Mouse (Mus musculus) heart, embryonic 16.5 days (tissue): ENCODE measurements at regions not wholly inside any gene's neighbourhood (a gene's known extent, or its start where the extent isn't known, plus 50 kb on each side); places are given as distances from the start of the nearest gene placed in this dataset.

Experiments
- ATAC-seq: fragments of 200-750 bp; cut with Nextera tagmentation; replicated peaks from 2 replicates; pipeline ENCODE4 v1.8.0; 2017; ENCODE audit warnings: moderate number of reproducible peaks; ENCODE audit not compliant: insufficient read depth, low FRiP score; ENCODE audit errors: extremely low read depth
- H3K27ac ChIP-seq: fragments of 300-500 bp; sonication (generic); 2 replicates; pipeline ENCODE4 v1.5.1; 2014; ENCODE audit warnings: mild to moderate bottlenecking, low read length, control low read depth, moderate library complexity
- H3K27me3 ChIP-seq: fragments of 300-500 bp; sonication (generic); 2 replicates; pipeline ENCODE4 v1.6.1; 2014; ENCODE audit warnings: low read length, mixed read lengths; ENCODE audit not compliant: control insufficient read depth, insufficient read depth
- H3K36me3 ChIP-seq: fragments of 300-500 bp; sonication (generic); 2 replicates; pipeline ENCODE4 v1.6.1; 2014; ENCODE audit not compliant: control insufficient read depth, insufficient read depth
- H3K4me1 ChIP-seq: fragments of 300-500 bp; sonication (generic); 2 replicates; pipeline ENCODE4 v1.6.1; 2014; ENCODE audit warnings: low read length, mixed read lengths; ENCODE audit not compliant: control insufficient read depth, insufficient read depth
- H3K4me2 ChIP-seq: fragments of 300-500 bp; sonication (generic); 2 replicates; pipeline ENCODE4 v1.6.1; 2014; ENCODE audit warnings: low read depth, mild to moderate bottlenecking, control low read depth, low read length
- H3K4me3 ChIP-seq: fragments of 300-500 bp; sonication (generic); 2 replicates; pipeline ENCODE4 v1.5.1; 2014; ENCODE audit warnings: mild to moderate bottlenecking, control low read depth, low read length
- H3K9ac ChIP-seq: fragments of 300-500 bp; sonication (generic); 2 replicates; pipeline ENCODE4 v1.6.1; 2014; ENCODE audit warnings: low read length, control low read depth
- H3K9me3 ChIP-seq: fragments of 300-500 bp; sonication (generic); replicated peaks from 2 replicates; pipeline ENCODE4 v1.6.1; 2016; ENCODE audit warnings: low read length; ENCODE audit not compliant: control insufficient read depth
- WGBS: fragments of 180-500 bp; shearing (Covaris S2); extraction: QIAGEN DNeasy Blood & Tissue Kit; methylation state at CpG from one replicate; pipeline ENCODE4 v1.1.7; 2014; 5-methylcytosine and 5-hydroxymethylcytosine counted together

DNA sequence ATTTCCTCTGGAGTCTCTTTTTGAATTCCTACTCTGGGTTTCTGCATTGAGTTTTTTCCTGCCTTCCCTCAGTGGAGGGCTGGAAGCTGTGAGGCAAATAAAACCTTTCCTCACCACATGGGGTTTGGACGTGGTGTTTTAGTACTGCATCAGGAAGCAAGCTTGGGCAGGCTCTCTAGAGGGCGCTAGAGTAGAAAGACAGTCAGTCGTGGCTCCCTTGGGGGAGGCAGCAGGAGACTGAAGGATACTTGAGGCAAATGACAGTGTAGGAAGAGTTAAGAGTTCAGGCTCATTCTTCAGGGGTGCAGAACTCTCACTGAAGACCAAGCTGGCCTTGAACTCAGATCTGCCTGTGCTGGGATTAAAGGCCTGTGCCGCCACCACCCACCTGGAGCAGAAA lies 118.9 kb upstream of the Pgrmc2 start:
- no peak overlapping the region for H3K4me3 ChIP-seq
- no peak for ATAC-seq
- H3K27ac ChIP-seq = no peak overlapping the region
- no peaks in the 10 kb centered on the region for H3K9me3 ChIP-seq
- no peak overlapping the region for H3K9ac ChIP-seq
- WGBS = 42% methylated on average over 4 of the region's 4 CpGs
- no peaks in the 10 kb centered on the region for H3K36me3 ChIP-seq
- H3K27me3 ChIP-seq = no peaks in the 10 kb centered on the region
- no peak overlapping the region for H3K4me2 ChIP-seq
- peaks cover 16% of the 10 kb centered on the region for H3K4me1 ChIP-seq

- Histone ChIP-seq H3K4me3 (no peak overlapping the region), H3K27ac (no peak overlapping the region), H3K9ac (no peak overlapping the region), H3K4me2 (no peak overlapping the region), H3K9me3 (no peaks in the 10 kb centered on the region), H3K4me1 (peaks cover 22% of the 10 kb centered on the region), H3K36me3 (no peaks in the 10 kb centered on the region), H3K27me3 (no peaks in the 10 kb centered on the region)
- no peak for ATAC-seq
- WGBS = 62% methylated on average over 5 of the region's 5 CpGs
These were observed 117.2 kb upstream of the Pgrmc2 start for GRCm38 (mm10) chr3:41200026-41200425.

GRCm38 (mm10) chr3:41198216-41198976 lies 115.5 kb upstream of the Pgrmc2 start:
- 59% methylated on average over 15 of the region's 15 CpGs for WGBS
- no peaks in the 10 kb centered on the region for H3K27me3 ChIP-seq
- peak; percentile 54; the same call in 1 of the 2 replicates for ATAC-seq
- no peak overlapping the region for H3K4me3 ChIP-seq
- H3K36me3 ChIP-seq = no peaks in the 10 kb centered on the region
- peaks cover 31% of the 10 kb centered on the region for H3K4me1 ChIP-seq
- peak overlapping the region; percentile 75 for H3K27ac ChIP-seq
- peak overlapping the region; percentile 21; the same call in 1 of the 2 replicates for H3K4me2 ChIP-seq
- H3K9me3 ChIP-seq = no peaks in the 10 kb centered on the region
- H3K9ac ChIP-seq = no peak overlapping the region

- Histone ChIP-seq H3K9ac (no peak overlapping the region; the same call in 1 of the 2 replicates), H3K4me3 (no peak overlapping the region), H3K27ac (peak overlapping the region; percentile 82), H3K27me3 (no peaks in the 10 kb centered on the region), H3K4me2 (no peak overlapping the region), H3K9me3 (no peaks in the 10 kb centered on the region), H3K4me1 (peaks cover 31% of the 10 kb centered on the region), H3K36me3 (no peaks in the 10 kb centered on the region)
- WGBS = 67% methylated on average over 7 of the region's 7 CpGs
- ATAC-seq = peak; percentile 57; the same call in 1 of the 2 replicates
These were observed 112.5 kb upstream of the Pgrmc2 start for GRCm38 (mm10) chr3:41195113-41195975.

DNA sequence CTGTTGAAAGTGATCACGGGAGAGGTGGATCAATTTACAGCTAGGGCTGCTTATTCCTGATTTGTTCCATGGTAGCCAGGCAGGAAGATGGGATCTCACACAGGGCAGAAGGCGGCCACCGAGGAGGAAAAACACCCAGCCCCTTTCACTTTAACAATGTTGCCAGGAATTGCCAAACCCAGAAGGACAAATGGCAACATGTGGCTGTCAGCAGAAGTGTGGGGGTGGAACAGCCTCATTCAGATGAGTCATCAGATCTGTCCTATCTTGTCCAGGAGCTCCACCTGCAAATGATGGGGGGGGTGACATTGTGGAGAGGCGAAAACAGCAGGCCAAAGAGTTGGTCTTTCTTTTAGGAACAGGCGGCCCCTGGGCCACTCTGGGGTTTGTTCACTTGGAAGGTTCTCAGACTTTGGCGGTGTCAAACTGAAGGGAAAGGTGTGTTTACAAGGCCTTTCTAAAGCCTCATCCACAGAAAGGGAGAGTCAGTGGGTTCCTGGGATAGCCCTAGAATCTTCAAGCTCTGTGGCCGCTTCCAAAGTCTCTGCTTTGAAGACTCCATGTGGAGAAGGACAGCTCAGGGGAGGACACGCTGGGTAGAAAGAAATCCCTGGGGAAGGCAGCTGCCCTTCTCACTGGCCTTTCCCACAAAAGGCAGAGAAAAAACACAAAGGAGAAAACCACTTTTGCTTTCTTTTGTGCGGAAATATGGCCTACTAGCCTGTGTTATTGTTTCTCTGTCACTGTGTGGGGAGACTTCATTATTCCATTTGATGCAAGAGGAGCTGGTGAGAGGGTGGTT lies 111.7 kb upstream of the Pgrmc2 start:
- no peaks in the 10 kb centered on the region for H3K9me3 ChIP-seq
- WGBS = 74% methylated on average over 9 of the region's 9 CpGs
- H3K4me2 ChIP-seq = no peak overlapping the region
- peak overlapping the region; percentile 82 for H3K27ac ChIP-seq
- H3K4me3 ChIP-seq = no peak overlapping the region
- H3K4me1 ChIP-seq = peaks cover 31% of the 10 kb centered on the region
- no peaks in the 10 kb centered on the region for H3K36me3 ChIP-seq
- no peak overlapping the region; the same call in 1 of the 2 replicates for H3K9ac ChIP-seq
- no peaks in the 10 kb centered on the region for H3K27me3 ChIP-seq
- no peak for ATAC-seq

DNA sequence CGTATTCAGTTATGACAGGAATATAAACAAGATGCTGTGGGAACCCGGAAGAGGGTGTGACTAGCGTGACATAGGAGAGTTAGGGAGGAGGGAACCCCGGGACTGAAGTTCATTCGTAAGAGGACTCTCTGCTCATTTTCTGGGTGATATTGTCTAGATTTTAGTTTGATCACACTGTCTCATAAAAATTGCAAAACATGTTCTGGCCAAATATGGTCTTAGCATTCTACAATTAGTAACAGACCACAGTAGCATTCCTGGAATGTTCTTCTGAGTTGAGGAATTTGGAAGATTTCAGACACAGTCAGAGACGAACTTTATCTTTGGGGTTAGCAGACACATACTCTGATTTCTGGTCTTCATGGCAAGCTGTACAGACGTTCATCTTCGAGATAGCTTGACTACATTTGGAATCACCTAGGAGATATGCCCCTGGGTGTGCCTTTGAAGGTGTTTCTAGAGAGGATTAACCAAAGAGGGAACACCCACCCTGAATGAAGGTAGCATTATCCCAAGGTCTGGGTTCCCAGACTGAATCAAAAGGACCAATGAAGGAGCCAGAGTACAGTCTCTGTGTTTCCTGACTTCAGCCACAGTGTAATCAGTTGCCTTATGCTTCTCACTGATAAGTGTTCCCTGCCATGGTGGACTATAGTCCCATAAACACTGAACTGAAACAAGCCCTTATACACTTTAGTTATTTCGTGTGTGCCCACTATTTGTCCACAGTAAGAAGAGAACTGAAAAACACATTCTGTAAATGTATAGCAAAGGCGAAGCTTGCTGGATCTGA lies 102.7 kb upstream of the Pgrmc2 start:
- H3K36me3 ChIP-seq = no peaks in the 10 kb centered on the region
- no peak for ATAC-seq
- H3K4me1 ChIP-seq = peaks cover 17% of the 10 kb centered on the region
- no peaks in the 10 kb centered on the region for H3K27me3 ChIP-seq
- no peak overlapping the region for H3K27ac ChIP-seq
- WGBS = 61% methylated on average over 10 of the region's 10 CpGs
- no peak overlapping the region for H3K4me3 ChIP-seq
- H3K9ac ChIP-seq = no peak overlapping the region
- no peak overlapping the region for H3K4me2 ChIP-seq
- H3K9me3 ChIP-seq = no peaks in the 10 kb centered on the region

- no peak overlapping the region for H3K27ac ChIP-seq
- no peaks in the 10 kb centered on the region for H3K9me3 ChIP-seq
- H3K4me2 ChIP-seq = no peak overlapping the region
- 75% methylated on average over 7 of the region's 7 CpGs for WGBS
- ATAC-seq = no peak
- no peak overlapping the region for H3K9ac ChIP-seq
- no peaks in the 10 kb centered on the region for H3K36me3 ChIP-seq
- H3K4me1 ChIP-seq = peaks cover 19% of the 10 kb centered on the region
- no peaks in the 10 kb centered on the region for H3K27me3 ChIP-seq
- no peak overlapping the region for H3K4me3 ChIP-seq
These were observed 101.5 kb upstream of the Pgrmc2 start for GRCm38 (mm10) chr3:41184375-41184774.

GRCm38 (mm10) chr3:41182900-41183595 lies 100.2 kb upstream of the Pgrmc2 start:
- Histone ChIP-seq H3K27me3 (no peaks in the 10 kb centered on the region), H3K4me2 (no peak overlapping the region), H3K4me1 (peaks cover 24% of the 10 kb centered on the region), H3K4me3 (no peak overlapping the region), H3K36me3 (no peaks in the 10 kb centered on the region), H3K27ac (no peak overlapping the region), H3K9ac (no peak overlapping the region), H3K9me3 (no peaks in the 10 kb centered on the region)
- WGBS = 56% methylated on average over 10 of the region's 10 CpGs
- no peak for ATAC-seq
